Mouse (Mus musculus) heart, postnatal 25 days (tissue): Measurements from ENCODE around the gene Pdxp. TPM values are rescaled to one million over a fixed set of nuclear protein-coding genes. Genes with fewer than 3 reads are reported as not detected.
A peak's percentile ranks its signal among the peaks of the same experiment; 100 is the strongest.

Experiments
- DNase-seq: peaks from one replicate; pipeline ENCODE4 v3.0.0; 2022; ENCODE audit warnings: low spot score
- intact Hi-C: fragments of 180-260 bp; cut with DNase I; formaldehyde crosslinking; loops from one replicate; pipeline ENCODE4 v1.15.1; 2025
- total RNA-seq, 2 experiments: library from RNA; stranded (reverse); gene quantifications; 2 replicates each; pipeline ENCODE4 v1.2.3; 2021

Gene Pdxp
- total RNA-seq, 2 experiments from 2014 or later, result 0.75 to 1.4 TPM

- DNase-seq, result no peak
- intact Hi-C loops, result no loop called here
Observed at GRCm38 (mm10) chr15:78897488-78897887, 16.2 kb upstream of the Pdxp start.

- no peak for DNase-seq
- intact Hi-C loops, result no loop called here
Observed at GRCm38 (mm10) chr15:78898507-78899001, 15.2 kb upstream of the Pdxp start.

GRCm38 (mm10) chr15:78899409-78899739, 14.3 kb upstream of the Pdxp start, which contains the start of gene Gm49510:
TSS of gene Gm49510 (plus strand) at chr15:78899667.
- intact Hi-C loops, result no loop called here
- DNase-seq, result no peak

- intact Hi-C loops, result loop anchor here (5.0 kb wide), 1 partner anchor 167 kb away; no protein-coding TSS in a partner anchor
- peak; percentile 32 for DNase-seq
Observed at GRCm38 (mm10) chr15:78899740-78900584, 13.8 kb upstream of the Pdxp start, which contains the start of gene Sh3bp1. TSS of gene Sh3bp1 (plus strand) at chr15:78899768.

- intact Hi-C loops, result loop anchor here (5.0 kb wide), 1 partner anchor 166 kb away; no protein-coding TSS in a partner anchor
- no peak for DNase-seq
Observed at GRCm38 (mm10) chr15:78900585-78901421, 12.9 kb upstream of the Pdxp start.

GRCm38 (mm10) chr15:78901422-78901789, 12.3 kb upstream of the Pdxp start:
- intact Hi-C loops, result loop anchor here (5.0 kb wide), 1 partner anchor 166 kb away; no protein-coding TSS in a partner anchor

GRCm38 (mm10) chr15:78903243-78903642, 10.5 kb upstream of the Pdxp start:
- intact Hi-C loops, result loop anchor here (5.0 kb wide), 1 partner anchor 164 kb away; no protein-coding TSS in a partner anchor
- no peak for DNase-seq

More at GRCm38 (mm10) chr15:78901422-78901789, 12.3 kb upstream of the Pdxp start:
- DNase-seq, result no peak

GRCm38 (mm10) chr15:78908399-78908798, 5.3 kb upstream of the Pdxp start:
- no peak for DNase-seq
- intact Hi-C loops, result no loop called here

GRCm38 (mm10) chr15:78908982-78909381, 4.7 kb upstream of the Pdxp start:
- intact Hi-C loops, result no loop called here

GRCm38 (mm10) chr15:78912040-78912439, 1.7 kb upstream of the Pdxp start:
- DNase-seq, result no peak
- intact Hi-C loops, result no loop called here

More at GRCm38 (mm10) chr15:78908982-78909381, 4.7 kb upstream of the Pdxp start:
- no peak for DNase-seq

GRCm38 (mm10) chr15:78914091-78914822, 538 bp downstream of the Pdxp start:
- no peak for DNase-seq
- intact Hi-C loops, result no loop called here

GRCm38 (mm10) chr15:78914823-78915659, 1.3 kb downstream of the Pdxp start:
- DNase-seq, result no peak
- intact Hi-C loops, result loop anchor here (1.0 kb wide), 2 partner anchors 16 to 28 kb away; no protein-coding TSS in a partner anchor

- DNase-seq, result peak; percentile 58
- intact Hi-C loops, result loop anchor here (1.0 kb wide), 3 partner anchors 16 to 48 kb away; no protein-coding TSS in a partner anchor
Observed at GRCm38 (mm10) chr15:78915660-78916017, 1.9 kb downstream of the Pdxp start.

GRCm38 (mm10) chr15:78916052-78916826, 2.5 kb downstream of the Pdxp start:
- no peak for DNase-seq
- intact Hi-C loops, result loop anchor here (1.0 kb wide), 1 partner anchor 47 kb away; no protein-coding TSS in a partner anchor

GRCm38 (mm10) chr15:78918126-78918525, 4.4 kb downstream of the Pdxp start:
- intact Hi-C loops, result no loop called here
- no peak for DNase-seq

GRCm38 (mm10) chr15:78919914-78920313, 6.2 kb downstream of the Pdxp start:
- intact Hi-C loops, result no loop called here
- no peak for DNase-seq

- intact Hi-C loops, result no loop called here
- DNase-seq, result no peak
Observed at GRCm38 (mm10) chr15:78922700-78923099, 9.0 kb downstream of the Pdxp start.

- no peak for DNase-seq
- intact Hi-C loops, result no loop called here
Observed at GRCm38 (mm10) chr15:78923585-78923984, 9.9 kb downstream of the Pdxp start.
